Mouse (Mus musculus): ENCODE results near the gene Ky. TPM values are rescaled to one million over a fixed set of nuclear protein-coding genes. Genes with fewer than 3 reads are reported as not detected.

Gene Ky
- 0.09 and 0.22 TPM in 2 replicates for polyA plus RNA-seq (2015; fragmentation: Nextera tagmentation; extraction: Ambion mirVana)

GRCm38 (mm10) chr9:102505700-102506585 is at the start of gene Ky:
TSS of gene Ky (plus strand) at chr9:102505750.

Other genes starting within 250 kb of the Ky start
- gene Ephb1, start 151.1 kb upstream of the Ky start, polyA plus RNA-seq (2015; fragmentation: Nextera tagmentation; extraction: Ambion mirVana), result 1.0 and 1.1 TPM in 2 replicates
- gene Anapc13, start 120.5 kb downstream of the Ky start, polyA plus RNA-seq (2015; fragmentation: Nextera tagmentation; extraction: Ambion mirVana), result 226 and 293 TPM in 2 replicates
- gene Cep63, start 120.8 kb downstream of the Ky start, polyA plus RNA-seq (2015; fragmentation: Nextera tagmentation; extraction: Ambion mirVana), result 32.5 and 39.4 TPM in 2 replicates
- 31.5 and 48.6 TPM in 2 replicates for gene Amotl2, start 210.9 kb downstream of the Ky start, polyA plus RNA-seq (2015; fragmentation: Nextera tagmentation; extraction: Ambion mirVana)

Data from adrenal gland, postnatal 0 days (tissue).